Mouse (Mus musculus) neutrophil, adult 65 days (primary cell): Measurements from ENCODE around the gene Dusp13. TPM values are rescaled to one million over a fixed set of nuclear protein-coding genes. Genes with fewer than 3 reads are reported as not detected.

Experiments used
- total RNA-seq: library from RNA; stranded (reverse); gene quantifications from 2 replicates; pipeline ENCODE4 v1.2.4, GENCODE M21; 2023

Gene Dusp13
- total RNA-seq = not detected in 2 replicates

DNA sequence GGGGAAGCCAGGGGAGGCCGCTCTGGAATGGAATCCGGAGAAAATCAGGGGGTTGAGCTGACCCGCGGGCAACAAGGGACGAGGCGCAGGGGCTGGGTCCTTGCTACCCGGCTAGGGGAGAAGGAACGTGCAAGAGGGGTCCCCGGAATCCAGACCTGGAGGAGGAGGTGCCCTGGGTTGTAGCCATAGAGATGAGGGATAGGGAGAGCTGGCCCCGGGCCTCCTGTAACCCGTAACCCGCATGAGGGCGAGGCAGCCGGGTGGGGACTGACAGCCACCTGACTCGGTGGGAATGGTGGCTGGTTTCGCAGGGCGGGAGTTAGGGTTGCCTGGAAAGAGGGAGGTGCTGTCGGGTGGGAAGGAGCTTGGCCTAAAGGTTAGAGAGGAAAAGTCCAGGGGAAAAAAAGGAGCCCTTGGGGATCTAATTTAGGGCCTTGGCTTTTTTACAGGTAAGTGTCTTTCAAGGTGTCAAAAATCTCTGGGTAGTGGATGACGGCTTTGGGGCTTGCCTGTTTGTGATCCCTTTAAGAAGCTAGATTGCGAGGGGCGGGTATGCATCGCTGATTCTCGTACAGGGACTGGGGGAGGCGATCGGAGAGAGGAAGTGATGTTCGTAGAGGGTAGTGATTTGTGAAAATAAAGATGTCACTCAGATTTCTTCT lies at the start of gene Dusp13:
Gene Dusp13 (minus strand): TSS at position 301 of the 662 bp plus-strand sequence.

DNA sequence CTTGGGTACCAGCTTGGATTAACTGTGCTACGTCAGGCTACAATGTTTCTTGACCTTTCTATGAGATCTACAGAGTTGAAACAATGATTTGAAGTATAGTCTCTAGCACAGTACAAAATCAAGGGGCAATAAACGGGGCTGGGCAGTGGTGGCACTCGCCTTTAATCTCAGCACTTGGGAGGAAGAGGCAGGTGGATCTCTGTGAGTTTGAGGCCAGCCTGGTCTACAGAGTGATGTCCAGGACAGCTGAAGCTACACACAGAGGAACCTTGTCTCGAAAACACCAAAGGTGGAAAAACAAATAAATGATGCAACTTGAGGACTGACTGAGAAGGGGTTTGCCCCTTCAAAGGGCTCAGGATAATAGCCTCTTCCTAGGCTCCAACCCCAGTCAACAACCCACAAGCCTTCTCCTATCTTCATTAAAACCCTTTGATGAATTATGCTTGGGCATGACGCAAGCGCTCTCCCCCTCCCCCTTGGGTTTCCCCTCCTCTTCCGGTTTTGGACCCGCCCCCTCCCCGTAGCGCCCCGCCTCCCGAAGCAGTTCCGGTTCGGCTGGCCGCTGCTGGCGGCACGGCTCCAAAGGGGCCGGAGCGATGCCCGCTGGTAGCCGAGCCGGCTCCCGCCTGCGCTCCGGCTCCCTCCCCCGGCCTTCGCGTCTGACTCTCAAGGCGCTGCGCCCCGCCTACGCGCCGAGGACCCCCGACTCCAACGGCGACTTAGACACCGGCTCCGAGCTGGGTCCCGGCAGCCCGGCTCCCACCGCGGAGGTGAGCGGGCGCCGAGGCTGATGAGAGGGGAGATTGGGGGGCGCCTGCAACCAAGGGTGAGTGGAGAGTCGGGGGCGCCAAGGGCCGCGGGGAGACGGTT lies 737 bp downstream of the Dusp13 start, which contains the start of gene Samd8:
Gene Samd8 (plus strand): TSS at position 524 of the 873 bp plus-strand sequence.

DNA sequence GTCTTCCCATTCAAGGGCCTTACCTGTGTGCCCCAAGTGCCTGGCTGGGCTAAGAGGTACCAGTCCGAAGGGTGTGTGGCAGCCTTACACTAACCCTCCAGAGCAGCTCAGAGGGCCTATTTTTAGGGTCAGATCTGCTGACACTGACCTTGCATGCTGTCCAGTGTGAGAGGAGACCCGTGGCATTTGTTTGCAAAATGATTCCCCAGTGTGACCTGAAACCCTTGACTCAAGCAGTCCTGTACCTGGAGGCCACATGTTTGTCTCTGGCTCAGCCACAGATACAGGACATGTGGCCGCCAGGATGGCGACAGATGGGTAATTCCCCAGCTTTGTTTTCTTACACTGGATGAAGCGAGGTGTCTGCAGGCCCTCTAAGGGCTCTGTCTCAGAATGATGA lies 36.5 kb downstream of the Dusp13 start, which contains the start of gene Dupd1:
Gene Dupd1 (minus strand): TSS at position 91 of the 400 bp plus-strand sequence.

Other genes with a start within 250 kb of the Dusp13 start
- not detected in 2 replicates for gene Dupd1, start 36.6 kb downstream of the Dusp13 start, total RNA-seq
- gene Samd8, start 650 bp downstream of the Dusp13 start, total RNA-seq = 48.1 and 67.4 TPM in 2 replicates
- 218 and 243 TPM in 2 replicates for gene Vdac2, start 74.1 kb upstream of the Dusp13 start, total RNA-seq
- 28.7 and 44.6 TPM in 2 replicates for gene Comtd1, start 97.8 kb upstream of the Dusp13 start, total RNA-seq
- 3.7 and 4.2 TPM in 2 replicates for gene Zfp503, start 238.4 kb upstream of the Dusp13 start, total RNA-seq